Mouse (Mus musculus) ES-E14 (cell line): ENCODE results near the gene AB124611.

ENCODE experiments used
- CHD2 ChIP-seq: IDR thresholded peaks from 2 replicates; pipeline ENCODE4 v1.6.1; 2014; ENCODE audit warnings: mild to moderate bottlenecking, low read depth, low read length, inconsistent platforms
- HCFC1 ChIP-seq: IDR thresholded peaks from 2 replicates; pipeline ENCODE4 v1.6.1; 2012; ENCODE audit warnings: low read length, inconsistent platforms, borderline replicate concordance; ENCODE audit not compliant: insufficient read depth
- MAFK ChIP-seq: IDR thresholded peaks from 2 replicates; pipeline ENCODE4 v1.6.1; 2014; ENCODE audit warnings: mild to moderate bottlenecking, low read depth, low read length, inconsistent platforms; ENCODE audit not compliant: insufficient read depth
- ZC3H11A ChIP-seq: IDR thresholded peaks from 2 replicates; pipeline ENCODE4 v1.6.1; 2012; ENCODE audit warnings: low read depth, mild to moderate bottlenecking, inconsistent platforms, low read length, borderline replicate concordance
- ZNF384 ChIP-seq: IDR thresholded peaks from 2 replicates; pipeline ENCODE4 v1.6.1; 2012; ENCODE audit warnings: low read depth, low read length, inconsistent platforms

GRCm38 (mm10) chr9:21525937-21526633 lies at the start of gene AB124611:
- TF ChIP-seq HCFC1 (no peak), ZC3H11A (no peak), CHD2 (no peak), ZNF384 (no peak), MAFK (no peak)
